Mouse (Mus musculus): ENCODE results near the gene Zfp141. TPM values are rescaled to one million over a fixed set of nuclear protein-coding genes. Genes with fewer than 3 reads are reported as not detected.

Gene Zfp141
- polyA plus RNA-seq, 1 experiment from 2014 or later, result 8.3 TPM

- WGBS, result 38% methylated on average over 3 of the region's 3 CpGs
- Histone ChIP-seq H3K4me3 (replicated peaks; ENCODE audit: low read length) (no peak overlapping the region), H3K27ac (ENCODE audit: low read length) (no peak overlapping the region), H3K36me3 (ENCODE audit: control insufficient read depth, insufficient read depth, low read length) (no peaks in the 10 kb centered on the region), H3K4me2 (ENCODE audit: low read depth, low read length) (no peak overlapping the region), H3K9me3 (replicated peaks; ENCODE audit: control insufficient read depth, low read length) (peaks cover 3% of the 10 kb centered on the region; the same call in 1 of the 2 replicates), H3K4me1 (ENCODE audit: control insufficient read depth, insufficient read depth, low read length) (no peaks in the 10 kb centered on the region), H3K9ac (ENCODE audit: low read length) (no peak overlapping the region), H3K27me3 (ENCODE audit: control insufficient read depth, insufficient read depth, low read length) (no peaks in the 10 kb centered on the region)
- no peak for ATAC-seq (ENCODE audit: insufficient read depth, low FRiP score)
These were observed 54.9 kb downstream of the Zfp141 start for GRCm38 (mm10) chr7:42450618-42451017.

- no peaks in the 10 kb centered on the region for H3K36me3 ChIP-seq (ENCODE audit: control insufficient read depth, insufficient read depth, low read length)
- ATAC-seq (ENCODE audit: insufficient read depth, low FRiP score), result no peak
- H3K9me3 ChIP-seq (replicated peaks; ENCODE audit: control insufficient read depth, low read length), result peaks cover 4% of the 10 kb centered on the region; the same call in 1 of the 2 replicates
- WGBS, result 72% methylated on average over 5 of the region's 5 CpGs
- no peak within 1 kb of the TSS for H3K4me2 ChIP-seq (ENCODE audit: low read depth, low read length)
- no peak within 1 kb of the TSS for H3K27ac ChIP-seq (ENCODE audit: low read length)
- H3K27me3 ChIP-seq (ENCODE audit: control insufficient read depth, insufficient read depth, low read length), result no peaks in the 10 kb centered on the region
- H3K9ac ChIP-seq (ENCODE audit: low read length), result no peak within 1 kb of the TSS
- no peak within 1 kb of the TSS for H3K4me3 ChIP-seq (replicated peaks; ENCODE audit: low read length)
- no peaks in the 10 kb centered on the region for H3K4me1 ChIP-seq (ENCODE audit: control insufficient read depth, insufficient read depth, low read length)
These were observed 57.7 kb downstream of the Zfp141 start, which contains the start of gene 4933421I07Rik for GRCm38 (mm10) chr7:42447850-42448249. Gene 4933421I07Rik (minus strand): TSS chr7:42448120.

GRCm38 (mm10) chr7:42447352-42447751, 58.2 kb downstream of the Zfp141 start:
- H3K27ac ChIP-seq (ENCODE audit: low read length), result no peak overlapping the region
- no peak overlapping the region for H3K4me3 ChIP-seq (replicated peaks; ENCODE audit: low read length)
- no peak overlapping the region for H3K4me2 ChIP-seq (ENCODE audit: low read depth, low read length)
- no peaks in the 10 kb centered on the region for H3K4me1 ChIP-seq (ENCODE audit: control insufficient read depth, insufficient read depth, low read length)
- ATAC-seq (ENCODE audit: insufficient read depth, low FRiP score), result no peak
- peaks cover 4% of the 10 kb centered on the region; the same call in 1 of the 2 replicates for H3K9me3 ChIP-seq (replicated peaks; ENCODE audit: control insufficient read depth, low read length)
- no peaks in the 10 kb centered on the region for H3K36me3 ChIP-seq (ENCODE audit: control insufficient read depth, insufficient read depth, low read length)
- no peak overlapping the region for H3K9ac ChIP-seq (ENCODE audit: low read length)
- no peaks in the 10 kb centered on the region for H3K27me3 ChIP-seq (ENCODE audit: control insufficient read depth, insufficient read depth, low read length)
- WGBS, result 86% methylated on average over 9 of the region's 9 CpGs

Other genes starting within 250 kb of the Zfp141 start
- gene Vmn2r61, start 245.7 kb downstream of the Zfp141 start, polyA plus RNA-seq (2015; fragmentation: Nextera tagmentation; extraction: Ambion mirVana), result not detected in 2 replicates
- gene 4933421I07Rik, start 57.6 kb downstream of the Zfp141 start, polyA plus RNA-seq (2015; fragmentation: Nextera tagmentation; extraction: Ambion mirVana), result not detected in 2 replicates
- not detected in 2 replicates for gene Gm21028, start 72.8 kb upstream of the Zfp141 start, polyA plus RNA-seq (2015; fragmentation: Nextera tagmentation; extraction: Ambion mirVana)
- 0.95 and 1.9 TPM in 2 replicates for gene Zfp977, start 86.8 kb upstream of the Zfp141 start, polyA plus RNA-seq (2015; fragmentation: Nextera tagmentation; extraction: Ambion mirVana)
- gene Zfp976, start 136.8 kb upstream of the Zfp141 start, polyA plus RNA-seq (2015; fragmentation: Nextera tagmentation; extraction: Ambion mirVana), result 3.2 and 3.7 TPM in 2 replicates
- gene Zfp975, start 187.0 kb upstream of the Zfp141 start, polyA plus RNA-seq (2015; fragmentation: Nextera tagmentation; extraction: Ambion mirVana), result 7.8 and 8.1 TPM in 2 replicates
- gene Gm17067, start 221.3 kb upstream of the Zfp141 start, polyA plus RNA-seq (2015; fragmentation: Nextera tagmentation; extraction: Ambion mirVana), result not detected in 2 replicates

Data from stomach, embryonic 16.5 days (tissue).